In genomic region chr1:160005319-160005718, GRCm38 (mm10) we compare ENCODE assay signal across 25 mouse cellular contexts. TPM values are rescaled to one million over a fixed set of nuclear protein-coding genes. Genes with fewer than 3 reads are reported as not detected.
DNase-seq lines count a peak whose midpoint lies in the region; ATAC-seq and TF ChIP-seq lines count a peak whose summit lies in the region.
"Had no signal": no experiment of that assay in that cellular context is flagged by ENCODE, and none has a peak within 500 bp of the region (broad histone marks: within the 10 kb centered on the region; RNA-seq: fewer than 3 reads in every experiment).

No protein-coding gene starts in this region.

- H3K4me3 ChIP-seq in heart, embryonic 12.5 days: no peak overlapping the region
- no peak overlapping the region for H3K4me3 ChIP-seq in limb, embryonic 14.5 days (replicated peaks; ENCODE audit: low read length)
- H3K4me3 ChIP-seq in limb, embryonic 10.5 days: no peak overlapping the region
- H3K4me3 ChIP-seq: embryonic facial prominence, embryonic 15.5 days; heart, embryonic 13.5 days had no signal

- no peaks in the 10 kb centered on the region for H3K4me1 ChIP-seq in heart, embryonic 12.5 days (replicated peaks)
- H3K4me1 ChIP-seq in limb, embryonic 14.5 days (ENCODE audit: control insufficient read depth, insufficient read depth, low read length): no peaks in the 10 kb centered on the region
- no peaks in the 10 kb centered on the region for H3K4me1 ChIP-seq in limb, embryonic 10.5 days
- H3K4me1 ChIP-seq: embryonic facial prominence, embryonic 15.5 days; heart, embryonic 13.5 days had no signal

- H3K9ac ChIP-seq in heart, embryonic 12.5 days: no peak overlapping the region
- no peak overlapping the region for H3K9ac ChIP-seq in limb, embryonic 14.5 days (ENCODE audit: low read depth, low read length, severe bottlenecking)
- H3K9ac ChIP-seq: embryonic facial prominence, embryonic 15.5 days; forebrain, postnatal 0 days; heart, embryonic 13.5 days; hindbrain, embryonic 14.5 days had no signal

- no peaks in the 10 kb centered on the region for H3K9me3 ChIP-seq in heart, embryonic 12.5 days (replicated peaks)
- H3K9me3 ChIP-seq in limb, embryonic 14.5 days (ENCODE audit: control insufficient read depth, low read length): no peaks in the 10 kb centered on the region
- H3K9me3 ChIP-seq in limb, embryonic 10.5 days (replicated peaks): no peaks in the 10 kb centered on the region
- H3K9me3 ChIP-seq: embryonic facial prominence, embryonic 15.5 days; heart, embryonic 13.5 days had no signal

- H3K36me3 ChIP-seq in heart, embryonic 12.5 days: no peaks in the 10 kb centered on the region
- no peaks in the 10 kb centered on the region for H3K36me3 ChIP-seq in limb, embryonic 14.5 days (ENCODE audit: control insufficient read depth, insufficient read depth, low read length)
- H3K36me3 ChIP-seq in limb, embryonic 10.5 days: no peaks in the 10 kb centered on the region
- H3K36me3 ChIP-seq: embryonic facial prominence, embryonic 15.5 days; heart, embryonic 13.5 days had no signal

- no peaks in the 10 kb centered on the region for H3K27me3 ChIP-seq in heart, embryonic 12.5 days (replicated peaks)
- H3K27me3 ChIP-seq in limb, embryonic 14.5 days (ENCODE audit: control insufficient read depth, insufficient read depth, low read length): no peaks in the 10 kb centered on the region
- H3K27me3 ChIP-seq in limb, embryonic 10.5 days (ENCODE audit: low read depth, poor library complexity, severe bottlenecking): no peaks in the 10 kb centered on the region
- H3K27me3 ChIP-seq: embryonic facial prominence, embryonic 15.5 days; heart, embryonic 13.5 days had no signal

- DNase-seq in heart, adult 11 months: peak; percentile 93
- peak; percentile 19 for DNase-seq in limb, embryonic 14.5 days (ENCODE audit: low spot score)
- DNase-seq in limb, embryonic 10.5 days (ENCODE audit: low spot score): no peak
- DNase-seq in brain, adult 2 months (ENCODE audit: low read depth, low spot score): peak; percentile 35
- DNase-seq in cerebellum, postnatal 36 days: no peak
- DNase-seq: adrenal gland, postnatal 10 days; adrenal gland, postnatal 36 days; cerebellum, adult 11 months; cerebellum, adult 2 months; cerebellum, adult 9-11 months; cerebellum, postnatal 25 days; embryo, embryonic 11 days; forebrain, postnatal 0 days; gastrocnemius, postnatal 10 days; gastrocnemius, postnatal 36 days; heart, postnatal 36 days; kidney, adult 18-20 months had no signal

- no peak for ATAC-seq in heart, embryonic 12.5 days (ENCODE audit: insufficient number of reproducible peaks, low FRiP score)
- no peak for ATAC-seq in limb, embryonic 14.5 days (ENCODE audit: low FRiP score, low read depth)
- ATAC-seq: activated CD4-positive, CD25-positive, alpha-beta regulatory T cell, adult 4 months; forebrain, embryonic 14.5 days; forebrain, postnatal 0 days; hindbrain, postnatal 0 days; intestine, embryonic 16.5 days had no signal

- no peak overlapping the region for H3K4me2 ChIP-seq in heart, embryonic 12.5 days
- no peak overlapping the region for H3K4me2 ChIP-seq in limb, embryonic 14.5 days (replicated peaks; ENCODE audit: low read depth, low read length, severe bottlenecking)
- H3K4me2 ChIP-seq: embryonic facial prominence, embryonic 15.5 days; heart, embryonic 13.5 days; hindbrain, embryonic 14.5 days had no signal

- no peak for TF ChIP-seq POLR2A in limb, embryonic 14.5 days (IDR thresholded peaks at IDR 0.05; ENCODE audit: borderline replicate concordance, extremely low read depth, insufficient read depth, insufficient read length)

- no peak overlapping the region for H3K27ac ChIP-seq in heart, embryonic 12.5 days (ENCODE audit: poor library complexity, severe bottlenecking)
- no peak overlapping the region for H3K27ac ChIP-seq in limb, embryonic 14.5 days (replicated peaks; ENCODE audit: low read depth, low read length)
- no peak overlapping the region for H3K27ac ChIP-seq in limb, embryonic 10.5 days
- H3K27ac ChIP-seq: embryonic facial prominence, embryonic 15.5 days; heart, embryonic 13.5 days; hindbrain, embryonic 14.5 days; hindbrain, postnatal 0 days had no signal

- 81% methylated on average over 4 of the region's 4 CpGs for WGBS in heart, embryonic 12.5 days
- 70% methylated on average over 4 of the region's 4 CpGs for WGBS in limb, embryonic 14.5 days
- WGBS in limb, embryonic 10.5 days: 80% methylated on average over 4 of the region's 4 CpGs

RNA-seq across cellular contexts. Expression of gene 4930523C07Rik, which starts 38.9 kb away (rescaled TPM):
- 7.4 and 9.6 TPM in 2 replicates for polyA plus RNA-seq in heart, embryonic 12.5 days (2016; fragmentation: Nextera tagmentation; extraction: Ambion mirVana)
- polyA plus RNA-seq in limb, embryonic 14.5 days (2012; rRNA removed): 6.2 and 9.5 TPM in 2 replicates
- polyA plus RNA-seq in limb, embryonic 14.5 days (2014; fragmentation: Nextera tagmentation; extraction: Ambion mirVana): 21.5 and 21.8 TPM in 2 replicates
- 1.2 and 2.8 TPM in 2 replicates for polyA plus RNA-seq in limb, embryonic 10.5 days (2016; fragmentation: Nextera tagmentation; extraction: Ambion mirVana)

Comparison
In these comparisons a context has a peak if more than half of its experiments do, and no peak if none do; other contexts are left out.
1. DNase-seq: peak in heart, adult 11 months (single experiment), limb, embryonic 14.5 days (single experiment) and brain, adult 2 months (single experiment); none in limb, embryonic 10.5 days (single experiment) and cerebellum, postnatal 36 days (0 of 2).